Mouse (Mus musculus) gastrocnemius, postnatal 10 days (tissue): ENCODE results near the gene Hivep1. TPM values are rescaled to one million over a fixed set of nuclear protein-coding genes. Genes with fewer than 3 reads are reported as not detected.
A peak's percentile ranks its signal among the peaks of the same experiment; 100 is the strongest.

Experiments used
- DNase-seq: peaks from one replicate; pipeline ENCODE4 v3.0.0; 2021; ENCODE audit warnings: mixed read lengths
- total RNA-seq, 2 experiments: library from RNA; stranded (reverse); gene quantifications; 2 replicates each; pipeline ENCODE4 v1.2.3; 2021

The Hivep1 gene
- total RNA-seq, 2 experiments from 2014 or later = 13.7 to 22.9 TPM

DNA sequence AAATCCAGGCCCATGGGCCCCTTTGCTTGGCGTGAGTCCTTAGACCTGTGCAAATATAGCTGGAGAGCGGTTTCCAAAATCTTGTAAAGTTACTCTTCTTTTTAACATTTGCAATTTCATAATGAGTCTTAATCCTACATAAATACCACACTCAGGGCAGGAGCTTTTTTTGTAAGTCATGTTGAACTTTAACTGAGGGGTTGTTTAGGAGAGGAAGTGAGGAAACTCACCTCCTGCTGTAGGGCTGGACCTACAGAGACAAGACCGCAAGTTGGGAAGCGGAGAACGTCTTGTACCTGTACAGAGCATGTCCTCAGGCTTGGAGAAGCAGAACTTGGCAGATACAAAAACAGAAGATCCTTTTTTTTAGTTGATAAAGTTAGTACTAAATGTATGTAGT is 23.7 kb downstream of the Hivep1 start:
- DNase-seq = no peak

DNA sequence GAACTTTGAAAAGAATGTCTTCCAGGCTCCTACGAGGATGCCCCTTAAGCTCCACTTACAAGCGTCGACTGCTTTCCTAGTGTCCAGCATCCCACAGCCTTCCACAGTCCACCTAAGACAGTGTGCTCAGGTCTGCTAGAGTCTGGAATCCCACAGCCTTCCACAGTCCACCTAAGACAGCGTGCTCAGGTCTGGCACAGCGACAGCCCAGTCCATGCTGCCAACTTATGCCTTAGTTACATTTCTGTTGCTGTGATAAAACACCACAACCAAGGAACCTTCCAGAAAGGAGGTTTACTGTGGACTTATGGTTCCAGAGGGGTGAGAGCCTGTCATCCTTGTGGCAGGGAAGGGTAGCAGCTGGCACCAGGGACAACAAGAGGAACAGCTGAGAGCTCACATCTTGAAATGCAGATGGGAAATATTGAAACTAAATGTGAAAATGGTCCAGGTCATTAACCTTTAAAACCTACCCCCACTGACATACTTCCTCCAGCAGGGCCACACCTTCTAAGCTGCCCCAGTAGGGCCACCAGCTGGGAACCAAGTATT is 25.0 kb downstream of the Hivep1 start:
- no peak for DNase-seq

DNA sequence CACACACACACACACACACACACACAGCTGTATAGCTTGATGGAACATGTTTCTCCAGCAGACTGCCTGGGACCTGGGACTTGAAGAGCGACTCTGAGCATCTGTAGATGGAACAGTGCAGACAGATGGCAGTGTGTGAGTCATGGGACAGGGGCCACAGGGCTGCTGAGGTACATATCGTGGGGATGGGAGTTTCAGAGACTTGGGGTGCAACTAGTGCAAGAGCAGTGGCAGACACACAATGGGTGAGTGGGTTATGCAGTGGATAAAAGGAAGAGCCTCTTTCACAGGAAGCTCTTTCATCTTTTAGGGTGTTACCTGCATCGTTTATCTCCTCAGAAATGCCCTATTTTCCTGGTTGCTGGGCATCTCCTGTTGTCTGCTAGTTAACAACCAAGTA is 25.8 kb downstream of the Hivep1 start:
- DNase-seq = no peak

- DNase-seq = no peak
Observed at GRCm38 (mm10) chr13:42080131-42080916, 28.5 kb downstream of the Hivep1 start.

- no peak for DNase-seq
Observed at GRCm38 (mm10) chr13:42088339-42088738, 36.5 kb downstream of the Hivep1 start.

DNA sequence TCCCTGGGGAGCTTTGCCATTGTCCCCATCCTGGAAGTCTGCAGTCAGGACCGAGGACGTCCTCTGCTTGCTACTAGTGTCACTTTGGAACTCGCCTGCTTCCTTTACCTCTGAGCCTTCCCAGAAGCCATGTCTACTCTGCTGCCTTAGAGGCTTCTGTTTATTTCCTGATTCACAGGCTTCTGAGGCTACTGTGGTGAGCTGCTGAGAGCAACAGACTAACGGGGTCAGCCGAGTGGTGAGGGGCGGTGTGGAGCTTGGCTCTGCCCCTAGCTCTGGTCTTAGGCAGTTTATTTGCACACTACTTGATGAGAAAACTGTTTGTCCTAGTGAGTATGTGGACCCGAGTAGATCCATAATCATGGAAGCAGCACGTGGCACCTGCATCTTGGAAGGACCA is 37.2 kb downstream of the Hivep1 start:
- no peak for DNase-seq

GRCm38 (mm10) chr13:42090751-42091150 is 38.9 kb downstream of the Hivep1 start:
- no peak for DNase-seq

DNA sequence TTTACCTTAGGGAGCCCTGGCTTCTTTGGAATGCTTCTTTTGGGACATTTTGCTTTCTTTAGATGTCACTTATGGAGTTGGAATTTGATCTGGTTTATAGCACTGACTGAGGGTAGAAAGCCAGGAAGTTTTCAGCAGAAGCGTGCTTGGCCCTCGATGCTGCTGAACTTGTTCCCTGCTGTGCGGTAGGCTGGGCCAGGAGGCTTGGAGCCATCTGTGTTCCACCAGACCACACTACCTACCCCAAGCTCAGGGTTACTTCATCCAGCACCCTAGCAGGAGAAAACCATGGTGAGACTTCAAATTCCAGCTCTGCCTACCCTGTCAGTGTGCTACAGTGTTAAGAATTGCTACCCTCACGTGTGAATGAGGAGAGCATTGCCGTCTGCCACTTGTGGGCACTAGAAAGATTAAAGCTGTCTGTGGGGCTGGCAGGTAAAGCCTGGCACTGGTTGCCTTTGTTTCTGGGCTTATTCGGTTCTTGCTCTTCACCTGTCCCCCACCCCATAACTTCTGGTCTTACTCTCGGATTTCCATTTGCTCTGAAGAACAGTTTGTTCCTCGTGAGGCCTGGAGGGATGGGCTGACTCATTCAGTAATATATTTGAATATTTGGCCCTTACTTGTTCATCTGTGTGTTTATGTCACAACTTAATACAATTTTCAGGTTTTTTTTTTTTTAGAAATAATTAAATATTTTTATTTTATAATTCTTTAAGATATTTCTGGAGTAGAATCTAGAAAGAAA is 40.7 kb downstream of the Hivep1 start:
- DNase-seq = no peak

- no peak for DNase-seq
Observed at GRCm38 (mm10) chr13:42093268-42094042, 41.6 kb downstream of the Hivep1 start.

- DNase-seq = no peak
Observed at GRCm38 (mm10) chr13:42095826-42096515, 44.1 kb downstream of the Hivep1 start.

DNA sequence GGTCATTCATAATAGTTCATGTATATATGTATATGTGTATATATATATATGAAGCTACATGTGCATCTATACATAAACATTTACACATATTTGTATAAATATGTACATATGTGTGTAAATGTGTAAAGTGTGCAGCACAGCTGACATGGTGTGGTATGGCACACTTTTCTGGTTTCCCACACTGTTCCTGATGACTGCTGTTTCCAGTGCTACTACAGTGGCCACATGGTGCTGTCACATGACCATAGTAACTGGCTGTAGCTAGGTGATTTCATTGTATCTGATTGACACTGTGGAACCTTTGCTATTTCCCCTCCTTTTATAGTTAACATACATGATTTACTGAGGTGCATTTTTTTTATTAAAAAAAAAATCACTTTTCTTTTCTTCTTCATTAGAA is 45.3 kb downstream of the Hivep1 start:
- DNase-seq = no peak

DNA sequence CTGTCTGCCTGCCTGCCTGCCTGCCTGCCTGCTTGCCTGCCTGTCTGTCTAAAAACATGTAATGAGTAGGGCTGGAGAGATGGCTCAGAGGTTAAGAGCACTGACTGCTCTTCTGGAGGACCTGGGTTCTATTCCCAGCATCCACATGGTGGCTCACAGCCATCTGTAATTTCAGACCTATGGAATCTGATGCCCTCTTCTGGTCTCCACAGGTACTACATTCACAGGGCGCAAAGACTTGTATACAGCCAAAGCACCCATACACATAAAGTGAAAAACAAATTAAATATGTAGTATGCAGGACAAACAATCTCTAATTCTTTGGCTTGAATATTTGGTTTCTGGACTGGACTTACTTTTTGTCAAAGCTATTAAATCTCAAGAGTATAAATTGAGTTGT is 46.7 kb downstream of the Hivep1 start:
- DNase-seq = no peak

- DNase-seq = no peak
Observed at GRCm38 (mm10) chr13:42099523-42099922, 47.7 kb downstream of the Hivep1 start.

GRCm38 (mm10) chr13:42101440-42102190 is 49.8 kb downstream of the Hivep1 start:
- peak; percentile 24 for DNase-seq

- peak; percentile 21 for DNase-seq
Observed at GRCm38 (mm10) chr13:42102980-42103379, 51.2 kb downstream of the Hivep1 start.

- no peak for DNase-seq
Observed at GRCm38 (mm10) chr13:42103486-42104166, 51.8 kb downstream of the Hivep1 start.

DNA sequence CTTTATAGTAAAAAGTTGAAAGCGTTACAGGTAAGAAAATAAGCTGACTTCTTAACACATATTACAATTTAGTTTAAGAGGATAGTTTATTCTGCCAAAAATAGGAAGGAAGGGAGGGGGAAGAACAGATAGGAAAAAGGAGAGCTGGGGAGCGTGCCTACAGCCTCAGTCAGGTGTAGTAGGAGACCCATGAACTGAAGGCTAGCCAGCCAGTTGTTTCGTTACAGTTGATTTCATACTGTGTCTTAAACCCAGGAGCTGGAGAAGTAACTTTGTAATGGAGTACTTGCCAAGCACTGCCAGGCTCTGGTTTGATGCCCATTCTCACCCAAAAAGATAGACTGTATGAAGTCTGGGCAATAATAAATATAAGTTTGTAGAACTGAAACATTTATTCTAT is 52.5 kb downstream of the Hivep1 start:
- no peak for DNase-seq

- no peak for DNase-seq
Observed at GRCm38 (mm10) chr13:42108483-42109215, 56.8 kb downstream of the Hivep1 start.

DNA sequence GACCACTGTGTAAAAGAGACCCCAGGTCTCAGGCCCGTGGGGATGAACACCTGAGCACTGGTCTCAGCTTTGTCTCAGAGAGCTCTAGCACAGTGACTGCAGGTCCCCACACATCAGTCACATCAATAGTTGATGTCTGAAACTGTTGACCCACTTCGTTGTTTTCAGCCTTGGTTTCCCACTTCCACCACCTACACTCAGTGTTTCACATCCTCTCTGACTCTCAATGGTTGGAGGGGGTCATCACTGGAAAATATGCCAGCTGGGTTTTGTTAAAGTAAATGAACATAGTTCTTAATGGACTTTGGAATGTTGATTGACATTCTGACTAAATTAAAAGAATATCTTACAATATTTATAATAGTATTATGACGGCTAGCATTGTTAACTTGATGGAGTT is 58.6 kb downstream of the Hivep1 start:
- DNase-seq = no peak

- no peak for DNase-seq
Observed at GRCm38 (mm10) chr13:42112071-42112470, 60.2 kb downstream of the Hivep1 start.
